Mouse (Mus musculus): ENCODE data around the gene Gm853. TPM values are rescaled to one million over a fixed set of nuclear protein-coding genes. Genes with fewer than 3 reads are reported as not detected.

Gm853 gene
- polyA plus RNA-seq, 1 experiment: not detected

- no peak overlapping the region for H3K27ac ChIP-seq (ENCODE audit: control insufficient read depth, insufficient read depth, low read depth, low read length, poor library complexity)
- no peak overlapping the region for H3K4me3 ChIP-seq (replicated peaks; ENCODE audit: control insufficient read depth, low read depth, low read length)
- peaks cover 2% of the 10 kb centered on the region; the same call in 1 of the 2 replicates for H3K4me1 ChIP-seq (ENCODE audit: control insufficient read depth, insufficient read depth, low read length)
- TF ChIP-seq POLR2A (IDR thresholded peaks at IDR 0.05; ENCODE audit: borderline replicate concordance, control insufficient read depth, low read depth, low read length): no peak
- TF ChIP-seq CTCF (IDR thresholded peaks at IDR 0.05; ENCODE audit: control insufficient read depth, insufficient read depth, low read length): no peak
- WGBS: 81% methylated on average over 16 of the region's 16 CpGs
These were observed 52.7 kb downstream of the Gm853 start for GRCm38 (mm10) chr4:130169411-130169971.

- H3K4me3 ChIP-seq (replicated peaks; ENCODE audit: control insufficient read depth, low read depth, low read length): no peak overlapping the region
- TF ChIP-seq CTCF (IDR thresholded peaks at IDR 0.05; ENCODE audit: control insufficient read depth, insufficient read depth, low read length) (no peak), POLR2A (IDR thresholded peaks at IDR 0.05; ENCODE audit: borderline replicate concordance, control insufficient read depth, low read depth, low read length) (no peak)
- peaks cover 2% of the 10 kb centered on the region; the same call in 1 of the 2 replicates for H3K4me1 ChIP-seq (ENCODE audit: control insufficient read depth, insufficient read depth, low read length)
- no peak overlapping the region; the same call in 1 of the 2 replicates for H3K27ac ChIP-seq (ENCODE audit: control insufficient read depth, insufficient read depth, low read depth, low read length, poor library complexity)
- WGBS: 26% methylated on average over 16 of the region's 16 CpGs
These were observed 53.7 kb downstream of the Gm853 start for GRCm38 (mm10) chr4:130168280-130169183.

- H3K27ac ChIP-seq (ENCODE audit: control insufficient read depth, insufficient read depth, low read depth, low read length, poor library complexity): no peak overlapping the region
- 42% methylated on average over 9 of the region's 9 CpGs for WGBS
- peaks cover 2% of the 10 kb centered on the region; the same call in 1 of the 2 replicates for H3K4me1 ChIP-seq (ENCODE audit: control insufficient read depth, insufficient read depth, low read length)
- no peak overlapping the region for H3K4me3 ChIP-seq (replicated peaks; ENCODE audit: control insufficient read depth, low read depth, low read length)
- TF ChIP-seq POLR2A (IDR thresholded peaks at IDR 0.05; ENCODE audit: borderline replicate concordance, control insufficient read depth, low read depth, low read length) (no peak), CTCF (IDR thresholded peaks at IDR 0.05; ENCODE audit: control insufficient read depth, insufficient read depth, low read length) (no peak)
These were observed 54.4 kb downstream of the Gm853 start for GRCm38 (mm10) chr4:130167814-130168213.

GRCm38 (mm10) chr4:130167321-130167720 is 54.9 kb downstream of the Gm853 start:
- H3K27ac ChIP-seq (ENCODE audit: control insufficient read depth, insufficient read depth, low read depth, low read length, poor library complexity): no peak overlapping the region
- no peak overlapping the region for H3K4me3 ChIP-seq (replicated peaks; ENCODE audit: control insufficient read depth, low read depth, low read length)
- 72% methylated on average over 22 of the region's 22 CpGs for WGBS
- TF ChIP-seq CTCF (IDR thresholded peaks at IDR 0.05; ENCODE audit: control insufficient read depth, insufficient read depth, low read length): no peak
- no peak for TF ChIP-seq POLR2A (IDR thresholded peaks at IDR 0.05; ENCODE audit: borderline replicate concordance, control insufficient read depth, low read depth, low read length)
- H3K4me1 ChIP-seq (ENCODE audit: control insufficient read depth, insufficient read depth, low read length): peaks cover 2% of the 10 kb centered on the region; the same call in 1 of the 2 replicates

GRCm38 (mm10) chr4:130166592-130166991 is 55.6 kb downstream of the Gm853 start:
- WGBS: 84% methylated on average over 8 of the region's 8 CpGs
- H3K4me1 ChIP-seq (ENCODE audit: control insufficient read depth, insufficient read depth, low read length): peaks cover 2% of the 10 kb centered on the region; the same call in 1 of the 2 replicates
- no peak overlapping the region for H3K4me3 ChIP-seq (replicated peaks; ENCODE audit: control insufficient read depth, low read depth, low read length)
- H3K27ac ChIP-seq (ENCODE audit: control insufficient read depth, insufficient read depth, low read depth, low read length, poor library complexity): no peak overlapping the region
- TF ChIP-seq CTCF (IDR thresholded peaks at IDR 0.05; ENCODE audit: control insufficient read depth, insufficient read depth, low read length) (no peak), POLR2A (IDR thresholded peaks at IDR 0.05; ENCODE audit: borderline replicate concordance, control insufficient read depth, low read depth, low read length) (no peak)

- Histone ChIP-seq H3K4me3 (replicated peaks; ENCODE audit: control insufficient read depth, low read depth, low read length) (no peak overlapping the region), H3K27ac (ENCODE audit: control insufficient read depth, insufficient read depth, low read depth, low read length, poor library complexity) (no peak overlapping the region), H3K4me1 (ENCODE audit: control insufficient read depth, insufficient read depth, low read length) (peaks cover 2% of the 10 kb centered on the region; the same call in 1 of the 2 replicates)
- WGBS: 70% methylated on average over 18 of the region's 18 CpGs
- TF ChIP-seq POLR2A (IDR thresholded peaks at IDR 0.05; ENCODE audit: borderline replicate concordance, control insufficient read depth, low read depth, low read length): no peak
- no peak for TF ChIP-seq CTCF (IDR thresholded peaks at IDR 0.05; ENCODE audit: control insufficient read depth, insufficient read depth, low read length)
These were observed 56.1 kb downstream of the Gm853 start for GRCm38 (mm10) chr4:130166061-130166460.

- H3K4me3 ChIP-seq (replicated peaks; ENCODE audit: control insufficient read depth, low read depth, low read length): no peak overlapping the region
- WGBS: 86% methylated on average over 6 of the region's 6 CpGs
- TF ChIP-seq CTCF (IDR thresholded peaks at IDR 0.05; ENCODE audit: control insufficient read depth, insufficient read depth, low read length) (no peak), POLR2A (IDR thresholded peaks at IDR 0.05; ENCODE audit: borderline replicate concordance, control insufficient read depth, low read depth, low read length) (no peak)
- peaks cover 2% of the 10 kb centered on the region; the same call in 1 of the 2 replicates for H3K4me1 ChIP-seq (ENCODE audit: control insufficient read depth, insufficient read depth, low read length)
- H3K27ac ChIP-seq (ENCODE audit: control insufficient read depth, insufficient read depth, low read depth, low read length, poor library complexity): no peak overlapping the region
These were observed 58.1 kb downstream of the Gm853 start for GRCm38 (mm10) chr4:130164121-130164520.

GRCm38 (mm10) chr4:130163391-130163861 is 58.8 kb downstream of the Gm853 start:
- TF ChIP-seq CTCF (IDR thresholded peaks at IDR 0.05; ENCODE audit: control insufficient read depth, insufficient read depth, low read length) (no peak), POLR2A (IDR thresholded peaks at IDR 0.05; ENCODE audit: borderline replicate concordance, control insufficient read depth, low read depth, low read length) (no peak)
- Histone ChIP-seq H3K27ac (ENCODE audit: control insufficient read depth, insufficient read depth, low read depth, low read length, poor library complexity) (no peak overlapping the region; the same call in 1 of the 2 replicates), H3K4me1 (ENCODE audit: control insufficient read depth, insufficient read depth, low read length) (no peaks in the 10 kb centered on the region), H3K4me3 (replicated peaks; ENCODE audit: control insufficient read depth, low read depth, low read length) (no peak overlapping the region)
- under 1% methylated on average over 20 of the region's 20 CpGs for WGBS

Data from bone marrow, adult 2 months (tissue).